Mouse (Mus musculus): ENCODE results near the gene Camk2g.

DNA sequence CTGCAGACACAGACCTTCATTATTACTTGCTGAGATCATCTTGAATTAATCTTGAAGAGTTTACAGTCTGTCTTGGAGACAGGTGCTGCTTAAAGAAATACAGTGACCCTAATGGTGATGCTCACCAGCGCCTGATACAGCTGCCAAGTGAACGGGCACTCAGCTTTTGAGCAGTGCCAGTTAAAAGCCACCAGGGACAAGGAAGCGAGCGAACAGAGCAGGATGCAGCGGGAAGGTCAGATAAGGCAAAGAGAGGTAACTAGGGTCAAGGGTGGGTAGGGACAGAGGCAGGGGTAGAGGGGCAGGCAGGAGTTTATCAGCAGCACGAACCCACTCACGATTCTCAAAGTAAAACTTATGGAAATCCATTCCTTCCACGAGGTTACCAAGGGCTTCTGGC lies 55.4 kb downstream of the Camk2g start:
- TF ChIP-seq CTCF (IDR thresholded peaks at IDR 0.05; ENCODE audit: control insufficient read depth, insufficient read depth, insufficient replicate concordance, low read depth, low read length) (no peak), POLR2A (IDR thresholded peaks at IDR 0.05; ENCODE audit: control insufficient read depth, low read depth, low read length) (no peak)
